Mouse (Mus musculus) adrenal gland, postnatal 4 days (tissue): Measurements from ENCODE around the gene Cdc42bpg. TPM values are rescaled to one million over a fixed set of nuclear protein-coding genes. Genes with fewer than 3 reads are reported as not detected.

ENCODE experiments used
- DNase-seq, 2 experiments: peaks; one replicate each; pipeline ENCODE4 v3.0.0; 2021 to 2022; ENCODE audit warnings: low spot score in 2 of 2, mixed read lengths in 2 of 2
- long read RNA-seq, 2 experiments: library from polyadenylated mRNA; stranded (forward); transcript quantifications; one replicate each; pipeline ENCODE4 v2.0.0; 2021
- total RNA-seq, 2 experiments: library from RNA; stranded (reverse); gene quantifications; 2 replicates each; pipeline ENCODE4 v1.2.3; 2021

The Cdc42bpg gene
- 10 to 100 TPM; 18.4 to 20.6 TPM for total RNA-seq
- long read RNA-seq, experiment 1, partial matches to known transcripts = 0 of 2 reads
- long read RNA-seq, experiment 1, other reads (novel, unspliced or antisense) = 2 of 2 reads
- long read RNA-seq, experiment 2, partial matches to known transcripts = 5 of 7 reads
- long read RNA-seq, experiment 2, other reads (novel, unspliced or antisense) = 2 of 7 reads

GRCm38 (mm10) chr19:6306137-6306551 lies at the start of gene Cdc42bpg:
Gene Cdc42bpg (plus strand): TSS chr19:6306456.
- DNase-seq = peak; percentile 63 to 65

GRCm38 (mm10) chr19:6260428-6260827 lies 45.8 kb upstream of the Cdc42bpg start:
- no peak for DNase-seq

GRCm38 (mm10) chr19:6260946-6261345 lies 45.3 kb upstream of the Cdc42bpg start:
- DNase-seq = no peak

GRCm38 (mm10) chr19:6261379-6261778 lies 44.9 kb upstream of the Cdc42bpg start:
- DNase-seq = no peak

DNA sequence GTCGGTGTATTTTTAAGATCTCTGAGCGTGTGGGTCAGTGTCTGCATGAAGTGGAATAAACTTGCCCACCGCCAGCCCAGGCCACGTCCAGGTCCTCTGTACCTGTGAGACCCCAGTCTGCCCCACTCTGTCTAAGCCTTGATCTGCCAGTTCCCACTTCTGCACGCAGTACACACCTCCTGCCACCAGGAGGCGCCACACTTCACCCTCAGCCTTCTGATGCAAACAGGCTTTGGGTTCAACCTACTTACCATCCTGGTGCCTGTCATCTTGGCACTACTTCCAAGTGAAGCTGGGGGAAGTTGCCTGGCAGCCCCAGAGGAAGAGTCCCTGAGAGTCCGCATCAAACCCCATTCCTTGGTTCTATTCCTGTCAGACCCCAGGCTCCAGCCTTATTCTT lies 44.0 kb upstream of the Cdc42bpg start:
- DNase-seq = peak in 1 of 2 experiments; percentile 60

DNA sequence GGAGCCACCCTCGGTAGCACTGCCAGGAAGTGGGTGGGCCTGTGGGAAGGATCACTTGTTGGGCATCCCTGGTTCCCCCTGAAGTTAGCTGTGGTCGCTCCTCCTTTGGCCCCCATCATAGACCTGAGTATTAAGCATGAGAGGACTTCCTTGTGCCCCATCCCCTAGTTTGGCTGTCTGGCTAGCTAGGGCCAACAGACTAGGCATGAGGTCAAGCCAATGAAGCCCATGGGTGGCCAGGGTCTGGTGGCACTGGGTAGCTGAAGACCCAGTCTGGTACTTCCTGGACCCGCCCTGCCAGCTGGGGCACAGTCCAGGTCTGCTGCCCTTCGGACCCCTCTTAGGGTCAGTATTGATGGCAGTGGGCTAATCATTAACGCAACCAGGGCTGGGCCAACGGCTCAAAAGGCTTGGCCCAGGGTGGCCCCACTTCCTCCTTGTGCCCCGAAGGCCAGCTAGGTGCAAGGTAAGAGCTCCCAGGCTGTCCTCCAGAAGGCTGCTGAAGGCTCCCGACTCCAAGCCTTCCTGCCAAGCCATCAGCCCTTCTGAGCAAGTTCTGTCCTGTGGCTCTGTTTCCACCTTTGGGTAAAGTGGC lies 43.3 kb upstream of the Cdc42bpg start:
- DNase-seq = no peak

DNA sequence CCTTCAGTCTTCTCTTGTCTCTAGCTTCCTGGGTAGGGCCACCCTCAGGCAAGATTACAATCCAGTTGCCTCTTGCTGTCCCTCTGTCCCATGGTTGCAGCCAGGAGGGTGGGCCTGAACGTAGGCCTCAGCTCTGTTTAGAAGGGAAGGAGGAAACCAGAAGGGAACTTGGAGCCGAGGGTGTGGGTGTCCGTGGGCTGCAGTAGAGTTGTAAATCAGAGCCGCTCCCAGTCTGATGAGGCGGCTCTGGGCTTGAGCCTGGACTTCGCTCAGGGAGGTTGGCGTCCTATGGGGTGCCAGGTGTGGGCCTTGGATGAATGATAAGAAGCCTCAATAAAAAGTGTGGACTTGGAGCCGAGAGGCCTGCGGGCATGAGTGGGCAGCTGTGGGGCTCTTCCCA lies 42.1 kb upstream of the Cdc42bpg start:
- DNase-seq = no peak

DNA sequence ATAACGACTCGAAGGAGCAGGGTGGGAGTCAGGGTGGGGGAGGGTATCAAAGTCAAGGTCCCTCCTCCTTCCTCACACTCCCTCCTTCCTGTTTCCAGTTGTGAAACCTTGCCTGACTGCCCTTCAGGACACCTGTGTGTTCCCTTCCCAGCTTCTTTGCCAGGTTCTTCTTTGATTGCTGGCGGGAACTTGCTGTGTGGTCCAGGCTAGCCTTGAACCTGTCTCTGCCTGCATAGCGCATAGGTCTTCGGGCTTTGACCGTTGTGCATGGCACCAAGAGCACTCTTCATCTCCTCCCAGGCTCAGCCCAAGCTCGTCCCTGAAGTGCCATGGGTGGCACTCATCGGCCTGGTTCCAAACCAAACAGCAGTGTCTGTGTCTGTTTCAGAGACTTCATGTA lies 41.3 kb upstream of the Cdc42bpg start:
- no peak for DNase-seq

DNA sequence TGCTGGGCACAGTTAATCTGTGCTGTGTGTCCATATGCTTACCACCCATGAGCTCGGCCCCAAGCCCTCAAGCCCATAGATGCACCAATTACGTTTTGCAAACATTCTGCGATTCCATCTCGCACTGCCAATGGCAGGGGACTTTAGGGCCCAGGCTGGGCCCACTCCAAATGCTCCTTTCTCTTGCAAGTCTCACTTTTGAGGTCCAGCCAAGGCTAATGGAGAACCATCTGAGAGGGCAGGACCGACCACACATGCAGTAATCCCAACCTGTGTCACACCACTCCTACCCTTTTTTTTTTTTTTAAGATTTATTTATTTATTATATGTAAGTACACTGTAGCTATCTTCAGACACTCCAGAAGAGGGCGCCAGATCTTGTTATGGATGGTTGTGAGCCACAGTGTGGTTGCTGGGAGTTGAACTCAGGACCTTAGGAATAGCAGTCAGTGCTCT lies 40.5 kb upstream of the Cdc42bpg start:
- DNase-seq = no peak

GRCm38 (mm10) chr19:6267306-6268169 lies 38.7 kb upstream of the Cdc42bpg start:
- DNase-seq = no peak

DNA sequence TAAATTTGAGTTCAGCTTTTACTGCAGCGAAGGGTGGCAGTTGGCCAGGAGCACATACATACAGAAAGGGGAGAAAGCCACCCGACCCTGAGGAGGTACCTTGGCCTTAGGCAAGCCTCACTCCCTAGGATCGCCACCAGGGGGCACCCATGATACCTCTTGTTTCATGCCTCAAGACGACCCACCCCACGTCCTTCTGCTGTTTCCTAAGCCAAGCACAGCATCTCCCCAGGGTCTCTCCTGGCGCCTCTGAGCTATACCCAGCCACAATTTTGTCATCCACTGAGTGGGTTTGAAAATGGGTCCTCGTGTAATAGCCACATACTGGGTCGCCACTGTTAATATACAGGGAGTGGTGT lies 38.1 kb upstream of the Cdc42bpg start:
- DNase-seq = peak; percentile 74 to 81

DNA sequence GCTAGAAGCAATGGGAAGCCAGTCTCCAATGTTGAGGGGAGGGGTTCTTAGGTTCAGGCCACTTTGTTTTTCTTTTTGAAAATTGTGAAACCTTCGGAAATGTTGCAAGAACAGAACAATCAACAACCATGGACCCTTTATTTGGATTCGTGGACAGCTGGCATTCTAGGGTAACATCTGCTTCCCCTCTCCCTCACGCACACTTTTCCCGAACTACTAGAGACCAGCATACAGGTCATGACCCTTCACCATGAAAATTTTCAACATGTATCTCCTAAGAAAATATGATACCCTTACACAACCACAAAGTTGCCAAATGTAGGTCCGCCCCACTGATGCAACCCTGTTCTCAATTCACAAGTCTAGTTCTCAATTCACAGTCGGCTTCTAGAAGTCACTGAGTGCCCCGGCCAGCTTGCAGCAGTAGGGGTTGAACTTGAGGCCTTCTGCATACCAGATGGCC lies 37.6 kb upstream of the Cdc42bpg start:
- DNase-seq = no peak

DNA sequence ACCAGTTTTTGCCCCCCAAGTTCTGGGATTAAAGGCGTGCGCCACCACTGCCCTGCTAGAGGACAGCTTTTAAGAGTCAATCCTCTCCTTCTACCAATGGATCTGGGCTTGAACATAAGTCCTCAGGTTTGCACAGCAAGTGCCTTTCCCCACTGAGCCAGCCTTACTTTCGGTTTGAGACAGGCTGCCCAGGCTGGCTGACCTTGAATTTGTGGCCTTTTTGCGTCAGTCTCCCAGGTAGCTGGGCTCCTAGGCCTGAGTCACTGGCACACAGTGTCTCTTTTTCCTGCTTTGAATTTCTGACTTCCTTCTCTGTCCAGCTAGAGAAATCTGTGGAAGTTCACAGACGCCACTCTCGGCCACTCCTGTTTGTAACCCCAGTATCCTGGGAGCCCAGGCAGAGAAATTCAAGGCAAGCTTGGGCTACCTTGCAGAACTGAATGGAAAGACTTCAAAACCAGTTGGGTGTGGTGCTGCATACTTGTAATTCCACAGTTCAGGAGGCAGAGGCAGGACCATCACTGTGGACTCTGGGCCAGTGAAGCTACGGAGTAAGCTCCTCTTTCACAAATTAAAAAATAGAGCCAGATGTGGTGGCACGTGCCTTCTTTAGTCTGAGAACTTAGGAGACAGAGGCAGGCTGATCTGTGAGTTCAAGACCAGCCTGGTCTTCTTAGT lies 36.3 kb upstream of the Cdc42bpg start:
- no peak for DNase-seq

DNA sequence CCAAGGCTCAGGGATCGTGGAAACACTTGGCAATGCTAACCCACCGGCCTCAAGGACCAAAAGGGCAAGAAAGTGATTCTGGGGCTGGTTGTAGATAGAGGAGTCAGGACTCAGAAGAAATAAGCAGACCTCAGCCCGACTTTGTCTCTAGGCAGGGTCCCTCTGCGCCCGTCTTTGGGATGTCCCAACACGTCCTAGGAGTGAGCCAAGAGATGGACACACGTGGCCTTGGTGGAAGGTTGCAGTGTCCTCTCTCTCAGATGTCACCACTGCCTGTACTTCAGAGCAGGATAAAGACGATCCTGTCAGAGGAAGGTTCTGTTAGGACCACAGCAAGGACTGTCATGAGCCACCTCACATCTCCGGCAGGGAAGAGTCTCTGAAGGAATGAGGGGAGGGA lies 35.6 kb upstream of the Cdc42bpg start:
- DNase-seq = no peak

DNA sequence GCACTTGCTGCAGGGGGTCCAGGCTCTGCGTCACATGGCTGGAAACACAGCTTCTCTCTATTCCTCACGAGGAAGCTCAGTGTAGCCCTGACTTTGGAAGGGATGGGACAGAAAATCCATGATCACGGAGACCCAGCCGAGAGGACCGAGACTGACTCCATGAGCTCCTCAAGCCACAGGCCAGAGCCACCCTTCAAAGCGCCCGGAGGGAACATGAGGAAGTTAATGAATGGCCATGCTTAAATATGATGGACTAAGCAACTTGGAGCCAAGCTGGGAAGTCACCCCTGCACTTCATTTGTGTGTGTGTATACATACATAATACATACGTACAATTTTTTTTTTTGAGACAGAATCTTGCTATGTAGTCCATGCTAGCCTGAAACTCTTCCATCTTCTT lies 35.0 kb upstream of the Cdc42bpg start:
- DNase-seq = no peak

DNA sequence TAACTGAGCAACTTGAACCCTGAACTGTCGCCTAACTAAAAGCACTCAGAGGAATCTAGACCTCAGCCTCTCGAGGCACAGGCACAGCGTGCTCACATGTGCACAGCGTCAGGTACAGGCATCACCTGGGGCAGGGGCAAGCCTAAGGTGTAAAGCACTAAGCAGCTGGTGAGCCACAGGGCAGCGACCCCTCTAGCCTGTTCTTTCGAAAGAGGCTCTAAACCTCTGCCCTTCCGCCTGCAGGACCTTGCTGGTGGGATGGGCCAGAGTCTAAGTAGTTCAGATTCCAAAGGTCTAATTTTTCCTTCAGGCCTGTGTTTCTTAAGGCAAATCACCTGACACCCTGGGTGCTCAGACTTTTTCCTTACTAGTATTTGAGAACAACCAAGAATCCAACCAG lies 34.2 kb upstream of the Cdc42bpg start:
- DNase-seq = no peak

DNA sequence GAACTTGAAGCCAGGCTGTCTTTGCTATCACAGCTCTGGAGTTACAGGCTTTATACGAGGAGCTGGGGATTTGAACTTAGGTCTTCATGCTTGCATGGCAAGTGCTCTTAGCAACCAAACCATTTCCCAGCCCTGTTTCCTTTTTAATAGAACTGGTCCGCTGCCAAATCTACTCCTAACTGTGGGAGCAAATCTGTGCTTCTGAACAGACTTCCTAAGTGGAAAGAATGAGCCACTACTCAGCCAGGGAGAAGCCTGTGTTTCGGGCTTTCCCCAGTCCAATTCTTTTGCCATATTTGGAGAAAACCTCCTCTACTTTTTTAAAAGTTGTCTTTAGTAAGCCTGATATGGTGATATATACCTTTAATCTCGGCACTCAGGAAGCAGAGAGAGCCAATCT lies 33.5 kb upstream of the Cdc42bpg start:
- DNase-seq = no peak

DNA sequence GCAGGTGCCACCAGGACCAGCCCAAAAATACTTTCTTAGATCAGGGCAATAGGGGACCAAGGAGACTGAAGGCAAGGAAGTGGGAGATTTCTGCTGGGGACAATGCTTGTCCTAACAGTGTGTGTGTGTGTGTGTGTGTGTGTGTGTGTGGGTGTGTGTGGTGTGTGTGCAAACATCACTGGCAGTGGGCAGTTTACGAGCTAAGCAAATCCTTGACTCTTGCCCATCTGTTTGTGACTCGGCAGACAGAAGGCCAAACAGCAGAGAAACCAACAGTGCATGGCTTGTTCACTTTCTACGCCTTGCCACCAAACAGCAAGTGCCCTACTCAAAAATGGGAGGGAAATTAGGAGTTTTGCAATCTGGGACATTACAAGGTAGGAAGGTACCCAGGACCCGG lies 32.7 kb upstream of the Cdc42bpg start:
- DNase-seq = no peak

DNA sequence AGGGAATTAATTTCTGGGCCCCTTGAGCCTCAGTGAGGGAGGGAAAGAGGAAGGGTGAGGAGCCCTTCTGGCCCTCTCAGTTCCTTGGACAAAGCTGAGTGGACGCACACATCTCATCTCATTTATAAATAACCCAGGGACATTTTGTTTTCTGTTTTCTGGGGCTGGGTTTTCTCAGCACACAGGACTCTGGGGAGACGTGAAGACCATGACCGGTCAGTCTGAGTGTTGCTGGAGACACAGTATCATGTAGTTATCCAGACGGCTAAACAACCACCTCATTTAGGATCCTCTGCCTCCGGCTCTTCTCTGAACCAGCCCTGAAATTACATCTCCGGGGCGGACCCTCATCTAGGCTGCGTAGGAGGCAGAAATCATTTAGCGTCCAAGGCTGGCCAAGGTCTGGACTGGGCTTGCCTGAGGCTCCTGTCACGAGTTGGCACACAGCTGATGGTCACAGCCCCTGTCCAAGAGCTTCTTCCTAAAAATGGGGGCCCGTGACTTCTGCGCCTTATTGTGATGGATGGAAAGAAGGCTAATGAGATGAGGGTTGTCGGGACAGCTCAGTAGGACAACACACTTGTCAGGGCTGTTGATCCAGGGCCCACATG lies 32.2 kb upstream of the Cdc42bpg start:
- DNase-seq = no peak

DNA sequence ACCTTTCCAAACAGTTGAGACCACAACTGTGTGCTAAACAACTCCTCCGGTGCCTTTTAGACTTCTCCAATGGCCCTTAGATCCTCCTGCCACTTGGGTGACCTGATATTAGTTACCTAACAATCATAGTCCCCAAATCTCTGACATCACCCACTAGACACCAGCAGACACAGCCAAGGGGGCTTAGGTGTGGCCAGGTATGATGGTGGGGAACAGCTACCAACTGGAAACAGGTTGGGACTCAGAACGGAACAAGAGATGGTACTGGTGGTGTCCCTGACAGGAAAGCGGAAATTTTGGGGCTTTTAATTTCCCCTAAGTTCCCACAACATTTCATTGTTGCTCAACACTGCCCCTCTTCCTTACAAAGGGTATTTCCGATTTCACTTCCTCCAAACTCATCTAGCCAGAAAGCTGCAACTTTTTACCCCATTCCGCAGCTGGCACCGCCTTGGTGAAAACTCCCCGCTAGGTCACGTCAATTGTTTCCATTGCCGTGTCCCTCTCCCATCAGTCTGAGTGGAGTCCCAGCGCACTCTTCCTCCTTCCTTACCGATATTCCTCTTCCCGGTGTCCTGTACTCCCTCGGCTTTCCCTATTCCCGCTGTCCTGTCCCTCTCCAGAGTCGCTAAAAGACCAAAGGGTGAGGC lies 30.4 kb upstream of the Cdc42bpg start:
- no peak for DNase-seq
